Mouse (Mus musculus) cortical plate, adult 2 months (tissue): ENCODE measurements around the gene Krt18.

Source experiments
- CTCF ChIP-seq: fragments of 200-500 bp; IDR thresholded peaks from 2 replicates; pipeline ENCODE4 v1.5.1; 2011; ENCODE audit warnings: mild to moderate bottlenecking, control low read depth, low read length; ENCODE audit not compliant: insufficient read depth; ENCODE audit errors: extremely low read depth
- POLR2A ChIP-seq: fragments of 200-500 bp; IDR thresholded peaks from 2 replicates; pipeline ENCODE4 v1.6.1; 2011; ENCODE audit warnings: mild to moderate bottlenecking, low read length, control low read depth; ENCODE audit not compliant: insufficient read depth; ENCODE audit errors: extremely low read depth

DNA sequence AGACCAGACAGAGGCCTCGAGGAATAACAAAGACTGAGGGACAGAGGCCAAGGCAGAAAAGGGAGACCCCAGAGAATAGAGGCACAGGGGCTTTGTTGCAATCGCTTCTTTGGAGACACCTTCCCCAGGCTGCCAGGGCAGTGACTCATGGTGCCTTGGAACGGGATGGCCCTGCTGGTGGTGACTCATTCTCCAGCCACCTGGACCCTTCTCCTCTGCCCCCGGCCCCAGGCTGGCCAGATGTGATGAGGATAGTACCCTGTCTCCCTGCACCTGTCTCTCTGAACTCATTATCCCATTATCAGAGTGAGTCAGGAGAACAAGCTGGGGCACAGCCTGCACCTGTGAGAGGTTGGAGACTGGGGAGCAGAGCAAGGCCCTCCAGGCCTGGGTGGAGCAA is 22.7 kb upstream of the Krt18 start:
- TF ChIP-seq CTCF: no peak
- no peak for TF ChIP-seq POLR2A
